Mouse (Mus musculus): Measurements from ENCODE around the gene Apol7c. TPM values are rescaled to one million over a fixed set of nuclear protein-coding genes. Genes with fewer than 3 reads are reported as not detected.
"Not testable (repeated sequence)": the region's sequence is repeated elsewhere in the genome, so short reads cannot be mapped to it uniquely, and the experiment has no call there.

Gene Apol7c
- not detected in 2 replicates for polyA plus RNA-seq (2016; fragmentation: Nextera tagmentation; extraction: Ambion mirVana)

DNA sequence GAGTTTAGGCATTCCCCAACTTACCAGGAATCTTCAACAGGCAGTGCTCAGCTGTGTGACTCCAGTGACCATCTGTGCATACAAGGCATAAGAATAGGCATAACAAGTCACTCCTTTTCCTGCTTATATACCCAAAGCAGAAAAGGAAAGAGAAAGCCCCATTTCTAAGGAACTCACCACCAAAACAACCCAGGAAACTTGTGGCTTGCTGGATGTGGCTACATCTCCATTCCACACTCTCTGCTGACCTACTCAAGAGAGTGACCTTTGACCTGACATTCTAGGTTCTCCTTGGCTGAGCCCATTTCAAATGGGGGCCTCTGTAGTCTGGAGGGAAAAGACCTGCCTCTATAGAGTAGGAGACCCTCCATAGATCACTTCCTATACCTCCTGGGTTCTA is at the start of gene Apol7c:
TSS of gene Apol7c (minus strand) at position 101 of the 400 bp plus-strand sequence.
- Histone ChIP-seq H3K27me3 (replicated peaks) (no peaks in the 10 kb centered on the region), H3K4me2 (no peak within 1 kb of the TSS), H3K9me3 (replicated peaks) (no peaks in the 10 kb centered on the region), H3K4me1 (no peaks in the 10 kb centered on the region), H3K36me3 (no peaks in the 10 kb centered on the region), H3K27ac (no peak within 1 kb of the TSS), H3K9ac (no peak within 1 kb of the TSS), H3K4me3 (no peak within 1 kb of the TSS)
- no peak for ATAC-seq

- H3K27ac ChIP-seq, result no peak overlapping the region
- H3K4me1 ChIP-seq, result no peaks in the 10 kb centered on the region
- ATAC-seq, result no peak
These were observed 48.6 kb upstream of the Apol7c start for GRCm38 (mm10) chr15:77581681-77582080.

GRCm38 (mm10) chr15:77579311-77579710 is 46.2 kb upstream of the Apol7c start:
- WGBS (ENCODE audit: insufficient replicate concordance), result 66% methylated on average over 4 of the region's 4 CpGs
- no peak for ATAC-seq
- H3K4me1 ChIP-seq, result no peaks in the 10 kb centered on the region

More at GRCm38 (mm10) chr15:77581681-77582080, 48.6 kb upstream of the Apol7c start:
- Histone ChIP-seq H3K27me3 (replicated peaks) (no peaks in the 10 kb centered on the region), H3K9ac (no peak overlapping the region), H3K36me3 (no peaks in the 10 kb centered on the region), H3K9me3 (replicated peaks) (no peaks in the 10 kb centered on the region), H3K4me3 (no peak overlapping the region), H3K4me2 (no peak overlapping the region)
- WGBS (ENCODE audit: insufficient replicate concordance), result 46% methylated on average over 1 of the region's 1 CpGs

GRCm38 (mm10) chr15:77578801-77579200 is 45.7 kb upstream of the Apol7c start:
- no peak for ATAC-seq
- 76% methylated on average over 2 of the region's 2 CpGs for WGBS (ENCODE audit: insufficient replicate concordance)

More at GRCm38 (mm10) chr15:77579311-77579710, 46.2 kb upstream of the Apol7c start:
- no peak overlapping the region for H3K9ac ChIP-seq
- H3K4me2 ChIP-seq, result no peak overlapping the region
- H3K36me3 ChIP-seq, result no peaks in the 10 kb centered on the region
- no peak overlapping the region for H3K4me3 ChIP-seq
- H3K9me3 ChIP-seq (replicated peaks), result no peaks in the 10 kb centered on the region
- no peak overlapping the region for H3K27ac ChIP-seq
- no peaks in the 10 kb centered on the region for H3K27me3 ChIP-seq (replicated peaks)

DNA sequence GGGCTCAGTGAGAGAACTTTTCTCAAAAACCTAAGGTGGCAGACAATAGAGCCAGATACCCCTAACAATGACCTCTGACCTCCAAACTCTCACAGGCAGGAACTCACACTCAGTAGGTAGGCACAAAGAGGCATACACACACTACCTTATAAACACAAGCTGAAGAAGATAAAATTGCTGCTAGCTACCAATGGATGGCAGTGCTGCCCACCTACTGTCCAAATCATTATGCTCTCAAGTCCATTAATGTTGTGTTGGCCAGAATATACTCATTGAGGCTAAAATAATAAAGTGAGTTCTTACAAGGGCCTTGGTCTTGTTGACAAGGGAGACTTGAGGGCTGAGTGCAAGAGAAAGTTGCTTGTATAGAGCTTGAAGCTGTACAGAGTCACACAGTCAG is 30.1 kb upstream of the Apol7c start:
- no peak for ATAC-seq
- no peaks in the 10 kb centered on the region for H3K4me1 ChIP-seq
- no peak overlapping the region for H3K4me2 ChIP-seq

More at GRCm38 (mm10) chr15:77578801-77579200, 45.7 kb upstream of the Apol7c start:
- H3K9me3 ChIP-seq (replicated peaks), result no peaks in the 10 kb centered on the region
- no peaks in the 10 kb centered on the region for H3K27me3 ChIP-seq (replicated peaks)
- no peak overlapping the region for H3K4me3 ChIP-seq
- H3K4me1 ChIP-seq, result no peaks in the 10 kb centered on the region
- no peak overlapping the region for H3K27ac ChIP-seq
- no peaks in the 10 kb centered on the region for H3K36me3 ChIP-seq
- no peak overlapping the region for H3K4me2 ChIP-seq
- H3K9ac ChIP-seq, result no peak overlapping the region

GRCm38 (mm10) chr15:77561792-77562191 is 28.7 kb upstream of the Apol7c start, which contains the start of gene 1700025B11Rik:
TSS of gene 1700025B11Rik (minus strand) at chr15:77561892.
- no peak within 1 kb of the TSS for H3K4me2 ChIP-seq
- no peaks in the 10 kb centered on the region for H3K4me1 ChIP-seq
- H3K9me3 ChIP-seq (replicated peaks), result no peaks in the 10 kb centered on the region
- no peaks in the 10 kb centered on the region for H3K36me3 ChIP-seq
- H3K27ac ChIP-seq, result no peak within 1 kb of the TSS
- no peaks in the 10 kb centered on the region for H3K27me3 ChIP-seq (replicated peaks)
- no peak within 1 kb of the TSS for H3K4me3 ChIP-seq
- ATAC-seq, result no peak
- H3K9ac ChIP-seq, result no peak within 1 kb of the TSS

More for the DNA sequence above, 30.1 kb upstream of the Apol7c start:
- Histone ChIP-seq H3K9me3 (replicated peaks) (no peaks in the 10 kb centered on the region), H3K36me3 (no peaks in the 10 kb centered on the region), H3K27me3 (replicated peaks) (no peaks in the 10 kb centered on the region), H3K4me3 (no peak overlapping the region), H3K27ac (no peak overlapping the region), H3K9ac (no peak overlapping the region)

DNA sequence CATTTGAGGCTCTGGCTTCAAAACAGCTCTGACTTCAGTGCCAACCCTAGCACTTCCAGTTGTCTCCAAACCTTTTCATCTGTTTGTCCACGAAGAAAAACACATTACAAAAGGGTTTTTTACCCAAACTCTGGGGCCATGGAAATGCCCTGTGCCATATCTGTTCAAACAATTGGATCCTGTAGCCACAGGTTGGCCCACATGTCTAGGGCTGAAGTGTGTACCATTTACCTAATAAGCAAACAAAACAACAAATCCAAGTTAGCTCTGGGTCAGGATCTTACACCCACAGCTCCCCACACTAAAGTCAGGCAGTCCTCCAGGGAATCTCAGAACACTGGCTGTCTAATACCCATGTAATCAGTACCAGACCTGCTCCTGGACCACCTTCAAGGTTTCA is 6.1 kb upstream of the Apol7c start:
- not testable (repeated sequence) for H3K4me3 ChIP-seq; H3K4me1 ChIP-seq; H3K9me3 ChIP-seq (replicated peaks); H3K27ac ChIP-seq; H3K9ac ChIP-seq; H3K36me3 ChIP-seq; H3K27me3 ChIP-seq (replicated peaks); H3K4me2 ChIP-seq; ATAC-seq
- WGBS (ENCODE audit: insufficient replicate concordance), result 13% methylated on average over 1 of the region's 1 CpGs

DNA sequence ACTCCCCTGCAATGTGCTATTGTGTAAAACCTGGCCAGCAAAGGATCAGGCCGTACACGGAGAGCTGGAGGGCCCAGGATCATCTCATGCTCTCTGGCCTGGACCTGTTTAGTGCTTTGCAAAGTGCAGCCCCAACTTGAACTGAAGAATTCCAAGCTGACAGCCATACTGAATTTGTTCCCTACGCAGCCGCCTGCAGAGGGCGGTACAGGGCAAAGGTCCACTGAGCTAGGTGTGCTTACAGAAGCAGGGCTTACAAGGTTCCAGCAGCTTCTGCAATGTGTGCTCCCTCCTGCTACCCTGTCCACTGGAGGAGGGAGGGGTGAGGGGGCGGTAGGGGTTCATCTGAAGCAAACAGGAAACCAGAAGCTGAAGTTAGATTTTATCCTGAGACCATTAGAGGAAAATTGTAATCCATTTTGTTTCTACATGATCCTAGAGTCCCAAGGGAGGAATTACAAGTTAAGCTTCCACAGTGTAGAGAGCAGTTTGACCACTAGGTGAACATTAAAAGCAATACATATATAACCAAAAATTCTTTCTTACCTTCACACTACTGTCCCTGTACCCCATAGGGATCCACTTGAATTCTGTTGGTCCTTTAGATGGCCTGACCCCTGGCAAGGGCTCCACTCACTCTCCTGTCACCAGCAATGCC is 9.8 kb downstream of the Apol7c start:
- ATAC-seq; H3K4me3 ChIP-seq; H3K9ac ChIP-seq; H3K4me1 ChIP-seq; H3K36me3 ChIP-seq; H3K9me3 ChIP-seq (replicated peaks); H3K27ac ChIP-seq; H3K27me3 ChIP-seq (replicated peaks); H3K4me2 ChIP-seq: not testable (repeated sequence)
- WGBS (ENCODE audit: insufficient replicate concordance), result 10% methylated on average over 6 of the region's 6 CpGs

- not testable (repeated sequence) for H3K9me3 ChIP-seq (replicated peaks); H3K27ac ChIP-seq; H3K9ac ChIP-seq; H3K4me1 ChIP-seq; H3K27me3 ChIP-seq (replicated peaks); H3K4me2 ChIP-seq; H3K4me3 ChIP-seq; ATAC-seq; H3K36me3 ChIP-seq
- 39% methylated on average over 4 of the region's 4 CpGs for WGBS (ENCODE audit: insufficient replicate concordance)
These were observed 12.5 kb downstream of the Apol7c start for GRCm38 (mm10) chr15:77520596-77520995.

- not testable (repeated sequence) for H3K9ac ChIP-seq; H3K27ac ChIP-seq; H3K9me3 ChIP-seq (replicated peaks); H3K27me3 ChIP-seq (replicated peaks); H3K4me1 ChIP-seq; ATAC-seq; H3K36me3 ChIP-seq; H3K4me3 ChIP-seq; H3K4me2 ChIP-seq
These were observed 25.1 kb downstream of the Apol7c start, which contains the start of gene Apol11a for GRCm38 (mm10) chr15:77507966-77508365. TSS of gene Apol11a (plus strand) at chr15:77508271.

- not testable (repeated sequence) for H3K36me3 ChIP-seq; H3K9me3 ChIP-seq (replicated peaks); H3K4me3 ChIP-seq; H3K27ac ChIP-seq; ATAC-seq; H3K4me1 ChIP-seq; H3K4me2 ChIP-seq; H3K9ac ChIP-seq; H3K27me3 ChIP-seq (replicated peaks)
- WGBS (ENCODE audit: insufficient replicate concordance), result 33% methylated on average over 1 of the region's 1 CpGs
These were observed 38.4 kb downstream of the Apol7c start for GRCm38 (mm10) chr15:77494694-77495093.

GRCm38 (mm10) chr15:77493181-77493580 is 39.9 kb downstream of the Apol7c start:
- not testable (repeated sequence) for H3K4me1 ChIP-seq, ATAC-seq
- no CpG with 5 or more reads among the region's 1 CpGs for WGBS (ENCODE audit: insufficient replicate concordance)

GRCm38 (mm10) chr15:77482140-77482794 is 50.8 kb downstream of the Apol7c start:
- Histone ChIP-seq H3K9me3 (replicated peaks) (no peaks in the 10 kb centered on the region), H3K27me3 (replicated peaks) (no peaks in the 10 kb centered on the region), H3K9ac (no peak overlapping the region), H3K4me1 (no peaks in the 10 kb centered on the region), H3K4me2 (no peak overlapping the region), H3K36me3 (no peaks in the 10 kb centered on the region), H3K4me3 (no peak overlapping the region), H3K27ac (no peak overlapping the region)
- 62% methylated on average over 4 of the region's 4 CpGs for WGBS (ENCODE audit: insufficient replicate concordance)
- ATAC-seq, result no peak

More at GRCm38 (mm10) chr15:77493181-77493580, 39.9 kb downstream of the Apol7c start:
- H3K4me3 ChIP-seq; H3K27ac ChIP-seq; H3K4me2 ChIP-seq; H3K36me3 ChIP-seq; H3K9ac ChIP-seq; H3K27me3 ChIP-seq (replicated peaks); H3K9me3 ChIP-seq (replicated peaks): not testable (repeated sequence)
